Mouse (Mus musculus): ENCODE results near the gene Pde2a. TPM values are rescaled to one million over a fixed set of nuclear protein-coding genes. Genes with fewer than 3 reads are reported as not detected.

The Pde2a gene
- polyA plus RNA-seq, 1 experiment from 2014 or later = 39.5 TPM

DNA sequence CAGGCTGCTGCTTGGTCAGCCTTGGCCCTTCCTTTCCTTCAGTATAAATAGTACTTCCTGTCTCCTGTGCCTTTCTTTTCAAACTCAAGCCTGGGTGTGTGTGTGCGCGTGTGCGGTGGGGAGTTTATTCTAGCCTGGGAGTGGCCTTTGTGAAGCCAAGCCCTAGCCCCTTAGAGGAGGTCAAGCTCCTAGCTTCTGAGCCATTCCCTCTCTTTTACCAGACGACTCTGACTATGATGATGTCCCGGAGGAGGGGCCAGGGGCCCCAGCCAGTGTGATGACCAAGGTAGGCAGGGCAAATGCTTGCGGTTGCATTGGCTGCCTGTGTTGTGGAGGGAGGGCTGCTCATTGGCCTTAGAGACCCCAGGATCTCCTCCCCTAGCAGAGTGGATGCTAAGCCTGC is 36.2 kb upstream of the Pde2a start:
- peak; percentile 57 for ATAC-seq (replicated peaks; ENCODE audit: low FRiP score)
- Histone ChIP-seq H3K4me2 (peak overlapping the region; percentile 44), H3K4me3 (replicated peaks) (peak overlapping the region; percentile 10; the same call in 1 of the 2 replicates), H3K27ac (peak overlapping the region; percentile 89), H3K9ac (no peak overlapping the region), H3K9me3 (replicated peaks) (no peaks in the 10 kb centered on the region), H3K4me1 (peaks cover 38% of the 10 kb centered on the region), H3K36me3 (peaks cover 20% of the 10 kb centered on the region; the same call in 1 of the 2 replicates), H3K27me3 (no peaks in the 10 kb centered on the region)
- WGBS = 26% methylated on average over 6 of the region's 6 CpGs

DNA sequence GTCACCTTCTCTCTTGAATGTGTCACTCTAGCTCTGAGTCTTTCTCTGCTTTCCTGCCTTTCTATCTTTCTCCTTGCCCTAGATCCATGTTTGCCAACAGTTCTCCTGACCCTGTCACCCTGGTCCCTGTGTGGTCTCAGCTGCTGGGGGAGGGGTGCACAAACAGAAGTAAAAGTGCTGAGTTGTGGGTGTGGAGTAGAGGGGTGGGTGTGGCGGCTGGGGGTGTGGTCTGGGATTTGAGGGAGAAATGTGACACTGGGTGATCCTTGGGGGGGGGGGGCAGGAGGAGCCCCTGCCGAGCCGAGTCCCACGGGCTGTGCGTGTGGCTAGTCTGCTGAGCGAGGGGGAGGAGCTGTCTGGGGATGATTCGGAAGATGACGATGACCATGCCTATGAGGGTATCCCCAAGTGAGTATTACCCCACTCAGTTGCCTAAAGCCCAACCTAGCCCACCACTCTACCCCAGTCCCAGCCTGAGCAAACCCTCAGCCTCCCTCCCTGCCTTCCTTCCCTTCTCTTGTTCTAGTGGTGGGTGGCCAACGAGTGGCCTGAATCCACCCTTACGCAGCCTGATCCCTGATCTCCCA is 35.5 kb upstream of the Pde2a start:
- WGBS = 53% methylated on average over 6 of the region's 10 CpGs
- Histone ChIP-seq H3K9me3 (replicated peaks) (no peaks in the 10 kb centered on the region), H3K4me2 (peak overlapping the region; percentile 44), H3K4me3 (replicated peaks) (no peak overlapping the region), H3K9ac (no peak overlapping the region), H3K27ac (peak overlapping the region; percentile 89), H3K4me1 (peaks cover 41% of the 10 kb centered on the region), H3K36me3 (peaks cover 24% of the 10 kb centered on the region; the same call in 1 of the 2 replicates), H3K27me3 (no peaks in the 10 kb centered on the region)
- ATAC-seq (replicated peaks; ENCODE audit: low FRiP score) = peak; percentile 47

DNA sequence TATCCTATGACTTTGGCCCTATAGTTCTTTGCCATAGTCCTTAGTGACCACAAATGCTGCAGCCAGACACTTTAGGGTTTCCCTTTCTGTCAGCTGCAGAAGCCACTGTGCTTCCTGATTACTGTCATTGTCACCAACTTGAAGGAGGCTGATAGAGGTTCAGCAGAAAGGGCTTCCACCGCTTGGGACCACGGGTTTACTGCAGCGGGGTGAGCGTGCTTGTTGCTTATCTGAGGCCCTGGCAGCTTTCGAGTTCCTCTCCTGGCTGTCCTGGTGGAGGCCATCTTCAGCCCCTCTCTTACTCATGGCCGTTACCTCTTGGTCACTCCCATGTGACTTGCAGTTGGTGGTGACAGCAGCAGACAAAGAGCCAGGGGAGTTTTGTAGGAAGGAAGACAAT is 32.2 kb upstream of the Pde2a start:
- WGBS = 89% methylated on average over 6 of the region's 6 CpGs
- Histone ChIP-seq H3K9ac (no peak overlapping the region), H3K27ac (no peak overlapping the region), H3K36me3 (peaks cover 24% of the 10 kb centered on the region; the same call in 1 of the 2 replicates), H3K4me3 (replicated peaks) (no peak overlapping the region), H3K27me3 (no peaks in the 10 kb centered on the region), H3K9me3 (replicated peaks) (no peaks in the 10 kb centered on the region), H3K4me2 (no peak overlapping the region), H3K4me1 (peaks cover 68% of the 10 kb centered on the region)
- ATAC-seq (replicated peaks; ENCODE audit: low FRiP score) = no peak

DNA sequence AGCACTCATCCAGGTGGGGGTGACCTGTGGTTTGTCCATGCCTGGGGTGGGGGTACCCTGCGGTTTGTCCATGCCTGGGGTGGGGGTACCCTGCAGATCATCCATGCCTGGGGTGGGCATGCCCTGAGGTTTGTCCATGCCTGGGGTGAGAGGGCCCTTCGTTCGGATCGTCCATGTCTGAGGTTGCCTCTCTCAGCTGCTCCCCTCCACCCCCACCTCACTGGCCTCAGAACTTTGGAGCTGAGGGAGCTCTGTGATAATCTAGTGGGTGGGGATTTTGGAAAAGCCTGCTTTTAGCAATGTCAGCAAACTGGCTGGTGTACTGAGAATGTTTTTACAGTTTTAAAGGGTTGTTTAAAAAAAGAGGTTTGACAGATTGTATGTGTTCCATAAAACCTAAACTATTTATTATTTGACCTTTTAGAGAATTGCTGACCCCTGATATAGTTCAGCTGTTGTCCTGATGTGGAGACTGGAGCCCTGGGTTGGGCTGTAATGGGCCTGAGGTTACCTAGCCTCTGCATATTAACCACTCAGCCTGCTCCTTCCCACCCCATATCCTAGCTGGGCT is 29.5 kb upstream of the Pde2a start:
- Histone ChIP-seq H3K4me3 (replicated peaks) (no peak overlapping the region), H3K27me3 (no peaks in the 10 kb centered on the region), H3K36me3 (peaks cover 32% of the 10 kb centered on the region), H3K4me2 (0 out of 2 replicates have a peak overlapping the region, but pooled peaks have one; percentile 19), H3K4me1 (peaks cover 58% of the 10 kb centered on the region), H3K9me3 (replicated peaks) (no peaks in the 10 kb centered on the region), H3K9ac (no peak overlapping the region), H3K27ac (peak overlapping the region; percentile 97)
- WGBS = 61% methylated on average over 4 of the region's 4 CpGs
- 0 out of 2 replicates have a peak, but pooled peaks have one; percentile 9 for ATAC-seq (replicated peaks; ENCODE audit: low FRiP score)

DNA sequence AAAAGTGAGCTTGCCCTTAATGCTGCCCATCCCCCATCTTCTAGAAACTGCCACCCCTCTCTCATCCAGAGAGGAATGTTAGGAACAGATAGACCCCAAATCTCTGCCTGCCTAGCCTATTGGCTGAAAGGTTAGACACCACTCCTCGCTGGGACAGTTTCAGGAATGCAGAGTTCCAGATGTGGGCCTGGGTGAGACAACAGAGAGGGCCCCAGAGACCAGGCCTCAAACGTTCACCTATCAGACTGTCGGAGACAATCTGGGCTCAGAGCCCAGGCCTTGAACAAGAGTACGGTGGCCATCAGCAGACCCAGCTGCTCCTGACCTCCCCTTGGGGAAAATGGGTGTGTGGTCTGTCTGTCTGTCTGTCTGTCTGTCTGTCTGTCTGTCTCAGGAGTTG is 28.5 kb upstream of the Pde2a start:
- H3K4me3 ChIP-seq (replicated peaks) = no peak overlapping the region
- ATAC-seq (replicated peaks; ENCODE audit: low FRiP score) = no peak
- peaks cover 42% of the 10 kb centered on the region for H3K36me3 ChIP-seq
- H3K9ac ChIP-seq = 0 out of 2 replicates have a peak overlapping the region, but pooled peaks have one; percentile 7
- H3K27ac ChIP-seq = peak overlapping the region; percentile 97
- 51% methylated on average over 4 of the region's 4 CpGs for WGBS
- 0 out of 2 replicates have a peak overlapping the region, but pooled peaks have one; percentile 57 for H3K4me2 ChIP-seq
- H3K27me3 ChIP-seq = no peaks in the 10 kb centered on the region
- H3K9me3 ChIP-seq (replicated peaks) = no peaks in the 10 kb centered on the region
- H3K4me1 ChIP-seq = peaks cover 53% of the 10 kb centered on the region

DNA sequence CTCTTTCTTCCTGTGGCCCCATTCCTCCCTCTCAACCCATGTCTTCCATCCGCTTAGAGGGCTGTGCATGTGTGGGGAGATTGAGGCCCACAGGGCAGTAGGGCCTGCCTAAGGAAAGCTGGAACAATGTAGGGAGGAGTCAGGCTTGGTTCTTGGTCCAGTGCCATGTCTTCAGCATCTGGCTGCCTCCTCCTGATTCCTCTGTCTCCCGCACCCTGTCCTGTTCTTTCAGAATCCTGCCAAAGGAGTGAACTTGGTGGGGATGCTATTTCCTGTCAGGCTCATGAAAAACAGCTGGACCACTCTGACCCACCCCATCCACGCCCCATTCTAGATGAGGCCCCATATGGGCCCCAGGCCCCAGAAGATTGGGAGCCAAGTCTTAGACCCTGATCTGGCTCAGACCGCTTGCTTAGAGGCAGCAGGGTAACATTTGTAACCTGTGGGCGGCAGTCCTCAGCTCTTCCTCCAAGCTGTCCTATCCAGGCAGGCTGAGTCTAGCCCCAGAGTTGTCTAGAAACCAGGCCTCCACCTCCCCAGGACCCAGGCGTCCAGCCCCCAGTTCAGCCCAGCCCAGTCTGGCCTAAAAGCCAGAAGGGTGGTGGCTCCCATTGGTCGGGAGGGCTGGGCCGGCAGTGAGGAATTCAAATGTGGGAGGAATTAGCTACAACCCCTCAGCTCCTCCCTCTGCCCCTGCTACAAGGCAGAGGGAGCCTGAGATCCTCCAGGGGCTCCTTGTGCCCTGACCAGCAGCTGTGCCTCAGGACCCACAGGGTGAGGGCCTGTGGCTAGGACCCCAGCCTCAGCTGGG is 27.6 kb upstream of the Pde2a start:
- H3K4me3 ChIP-seq (replicated peaks) = peak overlapping the region; percentile 48
- H3K27me3 ChIP-seq = no peaks in the 10 kb centered on the region
- peak overlapping the region; percentile 57 for H3K4me2 ChIP-seq
- peaks cover 45% of the 10 kb centered on the region for H3K36me3 ChIP-seq
- peak overlapping the region; percentile 43 for H3K9ac ChIP-seq
- H3K27ac ChIP-seq = peak overlapping the region; percentile 97
- ATAC-seq (replicated peaks; ENCODE audit: low FRiP score) = peak; percentile 90
- peaks cover 53% of the 10 kb centered on the region for H3K4me1 ChIP-seq
- 26% methylated on average over 8 of the region's 8 CpGs for WGBS
- no peaks in the 10 kb centered on the region for H3K9me3 ChIP-seq (replicated peaks)

DNA sequence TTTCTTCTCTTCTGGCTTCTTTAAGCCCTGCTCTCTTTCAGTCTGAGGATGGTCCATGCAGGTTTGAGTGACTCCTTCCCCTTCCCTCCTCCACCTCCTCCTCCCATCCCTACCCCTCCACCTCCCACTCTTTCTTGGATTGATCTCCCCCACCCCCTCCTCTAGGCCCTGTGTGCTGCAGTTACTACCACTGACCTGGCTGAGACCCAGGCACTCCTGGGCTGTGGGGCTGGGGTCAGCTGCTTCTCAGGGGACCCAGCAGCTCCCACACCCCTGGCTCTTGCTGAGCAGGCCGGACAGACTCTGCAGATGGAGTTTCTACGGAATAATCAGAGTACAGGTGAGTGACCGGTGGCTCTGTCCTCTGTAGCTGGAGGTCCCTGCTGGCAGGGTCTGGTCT is 26.9 kb upstream of the Pde2a start:
- Histone ChIP-seq H3K4me3 (replicated peaks) (peak overlapping the region; percentile 48), H3K27me3 (no peaks in the 10 kb centered on the region), H3K27ac (peak overlapping the region; percentile 97), H3K4me2 (peak overlapping the region; percentile 57), H3K9me3 (replicated peaks) (no peaks in the 10 kb centered on the region), H3K4me1 (peaks cover 53% of the 10 kb centered on the region), H3K9ac (peak overlapping the region; percentile 43), H3K36me3 (peaks cover 45% of the 10 kb centered on the region)
- peak; percentile 9 for ATAC-seq (replicated peaks; ENCODE audit: low FRiP score)
- 51% methylated on average over 3 of the region's 3 CpGs for WGBS

DNA sequence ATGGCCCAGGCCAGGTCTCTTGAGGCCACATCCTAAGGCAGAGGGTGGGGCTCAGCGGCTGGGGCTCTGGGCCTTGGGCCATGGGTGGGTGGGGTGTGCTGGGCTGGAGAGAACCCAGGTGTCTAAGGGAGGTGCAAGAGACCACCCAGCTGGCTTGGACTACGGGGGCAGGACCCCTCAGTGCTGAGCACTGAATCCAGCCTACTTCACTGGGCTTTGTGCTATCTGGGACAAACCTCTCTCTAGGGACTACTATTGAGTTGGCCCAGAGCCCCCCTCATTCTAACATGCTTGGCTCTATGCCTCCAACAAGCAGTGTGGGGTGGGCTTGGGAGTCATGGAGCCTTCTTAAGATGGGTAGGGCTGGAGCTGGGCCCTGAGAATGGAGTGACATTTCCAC is 26.0 kb upstream of the Pde2a start:
- ATAC-seq (replicated peaks; ENCODE audit: low FRiP score) = peak; percentile 19
- peak overlapping the region; percentile 97 for H3K27ac ChIP-seq
- peak overlapping the region; percentile 48 for H3K4me3 ChIP-seq (replicated peaks)
- H3K9me3 ChIP-seq (replicated peaks) = no peaks in the 10 kb centered on the region
- H3K27me3 ChIP-seq = no peaks in the 10 kb centered on the region
- peak overlapping the region; percentile 57 for H3K4me2 ChIP-seq
- H3K36me3 ChIP-seq = peaks cover 44% of the 10 kb centered on the region
- 49% methylated on average over 2 of the region's 2 CpGs for whole genome bisulfite sequencing
- H3K4me1 ChIP-seq = peaks cover 53% of the 10 kb centered on the region
- H3K9ac ChIP-seq = peak overlapping the region; percentile 43; the same call in 1 of the 2 replicates

DNA sequence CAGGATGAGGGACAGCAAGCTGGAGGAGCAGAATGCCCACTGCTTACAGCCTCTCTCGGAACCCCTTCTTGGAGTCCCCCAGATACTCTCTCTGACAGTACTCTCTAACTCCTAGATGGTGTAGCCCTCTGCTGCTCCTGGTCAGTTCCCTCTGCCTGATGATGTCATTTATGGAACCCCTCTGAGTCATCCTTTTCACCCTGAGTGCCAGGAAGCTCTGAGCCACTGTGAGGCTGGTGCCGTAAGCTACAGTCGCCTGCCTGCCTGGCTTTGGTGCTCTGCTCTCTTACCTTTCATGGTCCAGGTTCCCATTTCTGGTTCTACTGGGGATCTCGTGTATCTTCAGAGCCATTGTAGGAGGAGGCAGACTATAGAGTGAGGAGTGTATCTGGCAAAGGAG is 24.3 kb upstream of the Pde2a start:
- peaks cover 39% of the 10 kb centered on the region for H3K4me1 ChIP-seq
- H3K9me3 ChIP-seq (replicated peaks) = no peaks in the 10 kb centered on the region
- H3K4me3 ChIP-seq (replicated peaks) = no peak overlapping the region
- H3K27me3 ChIP-seq = no peaks in the 10 kb centered on the region
- no peak for ATAC-seq (replicated peaks; ENCODE audit: low FRiP score)
- H3K4me2 ChIP-seq = no peak overlapping the region
- 86% methylated on average over 4 of the region's 4 CpGs for WGBS
- H3K36me3 ChIP-seq = peaks cover 57% of the 10 kb centered on the region
- no peak overlapping the region for H3K9ac ChIP-seq
- H3K27ac ChIP-seq = no peak overlapping the region

DNA sequence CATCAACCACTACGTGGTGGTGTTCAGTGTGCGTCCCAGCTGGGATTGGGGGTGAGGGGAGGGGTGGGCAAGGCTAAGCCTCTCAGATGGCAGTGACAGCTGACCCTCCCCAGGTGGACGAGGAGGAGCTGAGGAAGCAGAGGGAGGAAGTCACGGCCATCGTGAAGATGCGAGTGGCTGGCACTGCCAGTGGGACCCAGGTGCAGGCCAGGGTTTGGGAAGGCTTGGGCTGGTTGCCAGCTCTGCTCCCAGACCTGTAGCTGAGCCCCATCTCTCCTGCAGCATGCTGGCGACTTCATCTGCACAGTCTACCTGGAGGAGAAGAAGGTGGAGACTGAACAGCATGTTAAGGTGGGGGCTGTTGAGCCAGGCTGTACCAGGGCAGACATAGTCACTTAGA is 20.0 kb upstream of the Pde2a start:
- Histone ChIP-seq H3K4me2 (no peak overlapping the region), H3K4me1 (0 out of 2 replicates have a peak, but pooled peaks cover 2% of the 10 kb centered on the region), H3K4me3 (replicated peaks) (no peak overlapping the region), H3K9me3 (replicated peaks) (no peaks in the 10 kb centered on the region), H3K36me3 (peaks cover 95% of the 10 kb centered on the region), H3K27me3 (no peaks in the 10 kb centered on the region), H3K9ac (no peak overlapping the region), H3K27ac (no peak overlapping the region)
- WGBS = 87% methylated on average over 7 of the region's 7 CpGs
- no peak for ATAC-seq (replicated peaks; ENCODE audit: low FRiP score)

DNA sequence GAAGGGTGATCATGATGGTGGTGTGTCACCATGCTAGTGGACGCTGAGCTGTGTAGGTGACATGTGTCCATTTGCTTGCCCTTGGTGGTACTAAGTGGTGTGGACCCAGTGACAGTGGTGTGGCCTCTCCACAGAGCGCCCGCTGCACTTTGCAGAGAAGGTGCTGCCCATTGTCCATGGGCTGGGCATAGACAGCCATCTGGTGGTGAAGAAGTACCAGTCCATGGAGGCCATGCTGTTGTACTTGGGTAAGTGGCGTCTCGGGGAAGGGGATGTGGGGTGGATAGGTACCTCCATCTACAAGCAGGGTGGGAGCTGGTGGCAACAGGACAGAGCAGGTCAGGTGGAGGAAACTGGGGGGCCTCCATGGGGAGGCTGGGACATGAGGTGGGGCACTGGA is 17.7 kb upstream of the Pde2a start:
- H3K9ac ChIP-seq = no peak overlapping the region
- no peaks in the 10 kb centered on the region for H3K9me3 ChIP-seq (replicated peaks)
- no peak overlapping the region for H3K4me3 ChIP-seq (replicated peaks)
- no peaks in the 10 kb centered on the region for H3K4me1 ChIP-seq
- WGBS = 97% methylated on average over 5 of the region's 5 CpGs
- H3K27ac ChIP-seq = no peak overlapping the region
- no peak overlapping the region for H3K4me2 ChIP-seq
- no peak for ATAC-seq (replicated peaks; ENCODE audit: low FRiP score)
- peaks cover 91% of the 10 kb centered on the region for H3K36me3 ChIP-seq
- H3K27me3 ChIP-seq = no peaks in the 10 kb centered on the region
